Comparison of ENCODE assay signal across 10 mouse cellular contexts in the genomic region with DNA sequence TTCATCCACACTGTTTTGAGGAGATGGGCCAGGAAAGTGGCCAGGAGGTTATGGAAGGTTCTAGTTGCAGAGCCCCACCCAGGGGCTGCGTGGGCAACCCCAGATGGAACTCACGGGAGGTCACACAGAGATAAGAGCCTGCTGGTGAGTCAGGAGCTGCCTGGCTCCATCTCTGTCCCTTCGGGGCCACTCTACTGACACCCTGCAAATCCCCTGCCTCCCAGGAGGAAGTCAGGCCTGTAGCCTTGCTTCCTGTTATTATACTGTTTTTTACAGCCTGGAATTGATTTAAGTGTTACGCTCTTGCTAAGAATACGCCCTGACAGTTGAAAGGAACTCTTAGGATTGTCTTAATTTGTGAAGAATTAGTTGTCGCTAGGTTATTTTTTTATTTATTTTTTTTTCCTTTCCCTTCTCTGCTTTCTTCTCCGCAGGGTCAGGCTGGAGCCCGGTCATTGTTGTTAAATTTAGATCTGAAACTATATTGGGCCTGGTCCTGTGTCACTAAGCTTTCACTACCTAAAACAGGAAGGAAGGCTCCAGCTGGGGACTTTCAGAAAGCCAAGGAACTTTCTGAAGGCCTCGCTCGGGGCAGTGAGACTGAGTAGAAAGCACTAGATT.
DNase-seq lines count a peak whose midpoint lies in the region; ATAC-seq and TF ChIP-seq lines count a peak whose summit lies in the region.
"Had no signal": no experiment of that assay in that cellular context is flagged by ENCODE, and none has a peak within 500 bp of the region (broad histone marks: within the 10 kb centered on the region; RNA-seq: fewer than 3 reads in every experiment).

No protein-coding gene starts in this region.

- H3K27me3 ChIP-seq in stomach, embryonic 14.5 days (ENCODE audit: control insufficient read depth, insufficient read depth, low read length), result 0 out of 2 replicates have a peak, but pooled peaks cover 5% of the 10 kb centered on the region
- H3K27me3 ChIP-seq in stomach, postnatal 0 days (ENCODE audit: control insufficient read depth, insufficient read depth, low read length), result no peaks in the 10 kb centered on the region
- peaks cover 28% of the 10 kb centered on the region for H3K27me3 ChIP-seq in heart, embryonic 14.5 days (ENCODE audit: control insufficient read depth, insufficient read depth, low read length)
- no peaks in the 10 kb centered on the region for H3K27me3 ChIP-seq in kidney, postnatal 0 days (ENCODE audit: insufficient read depth, low read length)
- H3K27me3 ChIP-seq: liver, embryonic 13.5 days had no signal

- H3K27ac ChIP-seq in stomach, embryonic 14.5 days (ENCODE audit: low read length), result no peak overlapping the region
- no peak overlapping the region for H3K27ac ChIP-seq in stomach, postnatal 0 days (replicated peaks)
- peak overlapping the region; percentile 53 to 61; a peak in 3 of 4 replicates for H3K27ac ChIP-seq in heart, embryonic 14.5 days (replicated peaks in 1 of 2; ENCODE audit: control insufficient read depth in 1 of 2, insufficient read depth in 1 of 2, low read depth in 2 of 2, low read length in 2 of 2)
- H3K27ac ChIP-seq in kidney, postnatal 0 days, result peak overlapping the region; percentile 58
- H3K27ac ChIP-seq: liver, embryonic 13.5 days had no signal

- no peaks in the 10 kb centered on the region for H3K4me1 ChIP-seq in stomach, embryonic 14.5 days (ENCODE audit: control insufficient read depth, insufficient read depth, low read length)
- no peaks in the 10 kb centered on the region for H3K4me1 ChIP-seq in stomach, postnatal 0 days (replicated peaks; ENCODE audit: control insufficient read depth, insufficient read depth)
- H3K4me1 ChIP-seq in heart, embryonic 14.5 days (ENCODE audit: control insufficient read depth in 2 of 2, insufficient read depth in 2 of 2, low read length in 2 of 2), result peaks cover 9 to 11% of the 10 kb centered on the region in 2 experiments
- no peaks in the 10 kb centered on the region for H3K4me1 ChIP-seq in kidney, postnatal 0 days (replicated peaks; ENCODE audit: insufficient read depth, low read length)
- H3K4me1 ChIP-seq: liver, embryonic 13.5 days had no signal

- 51% methylated on average over 10 of the region's 10 CpGs for WGBS in stomach, embryonic 14.5 days
- 64% methylated on average over 10 of the region's 10 CpGs for WGBS in stomach, postnatal 0 days
- WGBS in heart, embryonic 14.5 days, result 39% methylated on average over 10 of the region's 10 CpGs
- WGBS in kidney, postnatal 0 days, result 45% methylated on average over 10 of the region's 10 CpGs

- TF ChIP-seq CTCF in stomach, postnatal 0 days (IDR thresholded peaks at IDR 0.05; ENCODE audit: low read depth), result no peak
- no peak for TF ChIP-seq CTCF in kidney, postnatal 0 days (IDR thresholded peaks at IDR 0.05; ENCODE audit: low read depth)

- no peaks in the 10 kb centered on the region for H3K36me3 ChIP-seq in stomach, embryonic 14.5 days (ENCODE audit: control insufficient read depth, insufficient read depth, low read length)
- no peaks in the 10 kb centered on the region for H3K36me3 ChIP-seq in stomach, postnatal 0 days (ENCODE audit: control insufficient read depth, insufficient read depth, low read length)
- no peaks in the 10 kb centered on the region for H3K36me3 ChIP-seq in heart, embryonic 14.5 days (ENCODE audit: control insufficient read depth, insufficient read depth, low read length)
- H3K36me3 ChIP-seq in kidney, postnatal 0 days (ENCODE audit: insufficient read depth, low read length), result no peaks in the 10 kb centered on the region
- H3K36me3 ChIP-seq: liver, embryonic 13.5 days had no signal

- no peak overlapping the region for H3K9ac ChIP-seq in stomach, embryonic 14.5 days (replicated peaks; ENCODE audit: low read depth, low read length)
- H3K9ac ChIP-seq in stomach, postnatal 0 days (ENCODE audit: low read length), result no peak overlapping the region
- H3K9ac ChIP-seq in heart, embryonic 14.5 days (ENCODE audit: low read length), result no peak overlapping the region
- H3K9ac ChIP-seq in kidney, postnatal 0 days (ENCODE audit: low read depth, low read length), result no peak overlapping the region
- H3K9ac ChIP-seq: liver, embryonic 13.5 days had no signal

- H3K4me3 ChIP-seq in stomach, embryonic 14.5 days (ENCODE audit: low read depth, low read length), result no peak overlapping the region
- H3K4me3 ChIP-seq in stomach, postnatal 0 days (ENCODE audit: low read depth, low read length), result no peak overlapping the region
- no peak overlapping the region for H3K4me3 ChIP-seq in heart, embryonic 14.5 days (ENCODE audit: control insufficient read depth in 1 of 2, insufficient read depth in 1 of 2, low read depth in 1 of 2, low read length in 2 of 2)
- no peak overlapping the region for H3K4me3 ChIP-seq in kidney, postnatal 0 days (replicated peaks; ENCODE audit: low read depth, low read length)
- H3K4me3 ChIP-seq: liver, embryonic 13.5 days had no signal

- H3K9me3 ChIP-seq in stomach, embryonic 14.5 days (ENCODE audit: control insufficient read depth, low read depth, low read length), result no peaks in the 10 kb centered on the region
- H3K9me3 ChIP-seq in stomach, postnatal 0 days (ENCODE audit: control insufficient read depth, low read length), result no peaks in the 10 kb centered on the region
- no peaks in the 10 kb centered on the region for H3K9me3 ChIP-seq in heart, embryonic 14.5 days (ENCODE audit: control insufficient read depth, low read length)
- no peaks in the 10 kb centered on the region for H3K9me3 ChIP-seq in kidney, postnatal 0 days (replicated peaks; ENCODE audit: low read length)
- H3K9me3 ChIP-seq: liver, embryonic 13.5 days had no signal

- no peak for TF ChIP-seq EP300 in stomach, postnatal 0 days (optimal IDR thresholded peaks at IDR 0.05)

- no peak for DNase-seq in stomach, postnatal 0 days (ENCODE audit: low spot score)
- DNase-seq in kidney, postnatal 0 days (ENCODE audit: low spot score), result peak; percentile 84
- DNase-seq in telencephalon, adult 2 months (ENCODE audit: low read depth, low spot score), result peak; percentile 11
- no peak for DNase-seq in thymus, postnatal 14 days
- DNase-seq in thymus, postnatal 36 days, result no peak
- no peak for DNase-seq in cerebellum, postnatal 10 days
- DNase-seq: liver, embryonic 13.5 days; right cerebral cortex, postnatal 14 days had no signal

- H3K4me2 ChIP-seq in stomach, embryonic 14.5 days (replicated peaks; ENCODE audit: low read depth, low read length), result no peak overlapping the region
- no peak overlapping the region for H3K4me2 ChIP-seq in stomach, postnatal 0 days (replicated peaks; ENCODE audit: low read depth)
- H3K4me2 ChIP-seq in heart, embryonic 14.5 days (ENCODE audit: low read length), result no peak overlapping the region
- H3K4me2 ChIP-seq in kidney, postnatal 0 days (ENCODE audit: low read length), result no peak overlapping the region
- H3K4me2 ChIP-seq: liver, embryonic 13.5 days had no signal

- ATAC-seq in stomach, embryonic 14.5 days (ENCODE audit: insufficient number of reproducible peaks, insufficient read depth, low FRiP score, low read depth), result 0 out of 2 replicates have a peak, but pooled peaks have one; percentile 14
- ATAC-seq in stomach, postnatal 0 days (ENCODE audit: low FRiP score, low TSS enrichment), result no peak; the same call in 1 of the 2 replicates
- 0 out of 2 replicates have a peak, but pooled peaks have one; percentile 18 for ATAC-seq in heart, embryonic 14.5 days (ENCODE audit: insufficient number of reproducible peaks, insufficient read depth, low FRiP score, low read depth)
- ATAC-seq in kidney, postnatal 0 days (replicated peaks; ENCODE audit: low FRiP score, low read depth), result peak; percentile 29; the same call in 1 of the 2 replicates

Comparison
In these comparisons a context has a peak if more than half of its experiments do, and no peak if none do; other contexts are left out.
1. H3K27ac ChIP-seq: peak in heart, embryonic 14.5 days (2 of 2) and kidney, postnatal 0 days (single experiment); none in stomach, embryonic 14.5 days (single experiment) and stomach, postnatal 0 days (single experiment).
2. DNase-seq: peak in kidney, postnatal 0 days (single experiment) and telencephalon, adult 2 months (single experiment); none in stomach, postnatal 0 days (single experiment), thymus, postnatal 14 days (single experiment), thymus, postnatal 36 days (0 of 2) and cerebellum, postnatal 10 days (0 of 2).